Mouse (Mus musculus): Measurements from ENCODE around the gene Dapp1. TPM values are rescaled to one million over a fixed set of nuclear protein-coding genes. Genes with fewer than 3 reads are reported as not detected.

The Dapp1 gene
- polyA plus RNA-seq, 1 experiment from 2014 or later, result 3.5 TPM

GRCm38 (mm10) chr3:137950191-137950885 lies 31.0 kb downstream of the Dapp1 start:
- no peak overlapping the region for H3K4me3 ChIP-seq
- no peaks in the 10 kb centered on the region for H3K27me3 ChIP-seq (ENCODE audit: poor library complexity, severe bottlenecking)
- no peak overlapping the region for H3K27ac ChIP-seq
- no peaks in the 10 kb centered on the region for H3K36me3 ChIP-seq (replicated peaks)
- no peaks in the 10 kb centered on the region for H3K9me3 ChIP-seq
- WGBS, result 88% methylated on average over 10 of the region's 10 CpGs
- no peak for DNase-seq (ENCODE audit: extremely low spot score, low spot score)
- peaks cover 28% of the 10 kb centered on the region for H3K4me1 ChIP-seq

GRCm38 (mm10) chr3:137947525-137947924 lies 33.8 kb downstream of the Dapp1 start:
- no peaks in the 10 kb centered on the region for H3K36me3 ChIP-seq (replicated peaks)
- 83% methylated on average over 4 of the region's 4 CpGs for WGBS
- DNase-seq (ENCODE audit: extremely low spot score, low spot score), result no peak
- no peak overlapping the region for H3K27ac ChIP-seq
- no peak overlapping the region for H3K4me3 ChIP-seq
- H3K4me1 ChIP-seq, result peaks cover 14% of the 10 kb centered on the region
- H3K9me3 ChIP-seq, result no peaks in the 10 kb centered on the region
- no peaks in the 10 kb centered on the region for H3K27me3 ChIP-seq (ENCODE audit: poor library complexity, severe bottlenecking)

GRCm38 (mm10) chr3:137946827-137947226 lies 34.5 kb downstream of the Dapp1 start:
- Histone ChIP-seq H3K9me3 (no peaks in the 10 kb centered on the region), H3K27me3 (ENCODE audit: poor library complexity, severe bottlenecking) (no peaks in the 10 kb centered on the region), H3K36me3 (replicated peaks) (no peaks in the 10 kb centered on the region), H3K27ac (no peak overlapping the region), H3K4me3 (no peak overlapping the region), H3K4me1 (peaks cover 7% of the 10 kb centered on the region)
- no peak for DNase-seq (ENCODE audit: extremely low spot score, low spot score)
- WGBS, result 91% methylated on average over 3 of the region's 3 CpGs

DNA sequence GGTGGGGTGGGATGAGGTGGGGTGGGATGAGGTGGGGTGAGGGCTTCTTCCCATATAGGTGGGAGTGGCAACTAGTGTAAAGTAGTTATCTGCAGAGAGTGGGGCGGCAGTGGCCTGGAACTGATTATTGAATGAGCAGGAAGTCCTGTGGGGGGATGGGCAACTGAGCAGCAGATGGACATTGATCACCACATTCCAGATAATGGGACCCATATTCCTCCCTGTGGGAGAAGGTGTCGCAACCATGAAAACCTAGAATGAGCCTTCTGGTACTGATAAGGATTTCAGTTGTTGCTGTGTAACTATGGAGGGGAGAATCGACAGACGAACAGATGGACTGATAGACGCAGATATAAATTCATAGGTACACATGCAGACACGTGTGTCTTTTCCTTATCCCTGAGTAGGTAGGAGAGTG lies 37.6 kb downstream of the Dapp1 start:
- 74% methylated on average over 6 of the region's 6 CpGs for WGBS

DNA sequence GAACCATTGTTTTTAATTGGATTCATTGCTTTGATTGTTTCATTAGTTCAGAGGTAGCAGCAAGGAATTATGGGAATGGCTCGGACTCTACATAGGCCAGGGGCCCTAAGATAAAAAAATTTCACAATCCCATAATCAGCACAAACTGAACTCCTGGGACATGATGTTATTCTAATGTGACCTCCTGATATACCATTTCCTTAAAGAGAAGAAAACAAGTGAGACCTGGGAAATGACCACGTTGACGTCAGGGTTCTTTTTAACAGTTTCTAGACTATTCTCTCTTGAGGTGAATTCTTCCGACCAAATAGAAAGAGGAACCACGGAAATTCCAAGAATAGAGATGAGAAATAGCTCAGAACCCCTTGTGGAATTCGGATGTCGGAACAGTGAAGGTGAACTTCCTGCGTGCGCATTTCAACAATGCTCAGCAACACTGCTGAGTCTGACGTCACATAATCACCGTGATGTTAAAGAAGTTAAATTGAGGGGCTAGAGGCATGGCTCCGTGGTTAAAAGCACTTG lies 39.2 kb downstream of the Dapp1 start:
- Histone ChIP-seq H3K4me3 (no peak overlapping the region), H3K27me3 (ENCODE audit: poor library complexity, severe bottlenecking) (no peaks in the 10 kb centered on the region), H3K27ac (no peak overlapping the region), H3K4me1 (peaks cover 9% of the 10 kb centered on the region), H3K36me3 (replicated peaks) (no peaks in the 10 kb centered on the region), H3K9me3 (no peaks in the 10 kb centered on the region)
- WGBS, result 89% methylated on average over 12 of the region's 12 CpGs
- DNase-seq (ENCODE audit: extremely low spot score, low spot score), result no peak

More for the DNA sequence above, 37.6 kb downstream of the Dapp1 start:
- Histone ChIP-seq H3K27ac (no peak overlapping the region), H3K4me1 (peaks cover 6% of the 10 kb centered on the region), H3K9me3 (no peaks in the 10 kb centered on the region), H3K27me3 (ENCODE audit: poor library complexity, severe bottlenecking) (no peaks in the 10 kb centered on the region), H3K4me3 (no peak overlapping the region), H3K36me3 (replicated peaks) (no peaks in the 10 kb centered on the region)
- no peak for DNase-seq (ENCODE audit: extremely low spot score, low spot score)

DNA sequence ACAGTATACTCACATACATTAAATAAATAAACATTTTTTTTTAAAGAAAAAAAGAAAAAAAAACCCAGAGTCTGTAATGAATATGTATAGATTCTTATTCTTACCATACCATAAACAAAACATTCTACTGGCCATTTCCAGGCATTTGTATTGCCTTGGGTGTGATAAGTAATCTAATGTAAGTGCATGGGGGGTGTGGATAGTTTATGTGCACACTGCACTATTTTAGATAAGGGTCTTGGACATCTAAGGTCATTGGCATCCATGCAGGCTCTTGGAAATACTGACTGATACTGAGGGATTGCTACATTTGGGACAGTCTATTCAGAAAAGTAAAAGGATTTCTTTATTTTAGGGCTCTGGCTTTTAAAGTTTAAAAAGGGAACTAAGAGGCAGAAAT lies 39.8 kb downstream of the Dapp1 start:
- Histone ChIP-seq H3K36me3 (replicated peaks) (no peaks in the 10 kb centered on the region), H3K4me3 (no peak overlapping the region), H3K9me3 (no peaks in the 10 kb centered on the region), H3K27ac (no peak overlapping the region), H3K4me1 (peaks cover 14% of the 10 kb centered on the region), H3K27me3 (ENCODE audit: poor library complexity, severe bottlenecking) (no peaks in the 10 kb centered on the region)
- no peak for DNase-seq (ENCODE audit: extremely low spot score, low spot score)

- 82% methylated on average over 4 of the region's 4 CpGs for whole genome bisulfite sequencing
Observed at GRCm38 (mm10) chr3:137940757-137941156, 40.6 kb downstream of the Dapp1 start.

DNA sequence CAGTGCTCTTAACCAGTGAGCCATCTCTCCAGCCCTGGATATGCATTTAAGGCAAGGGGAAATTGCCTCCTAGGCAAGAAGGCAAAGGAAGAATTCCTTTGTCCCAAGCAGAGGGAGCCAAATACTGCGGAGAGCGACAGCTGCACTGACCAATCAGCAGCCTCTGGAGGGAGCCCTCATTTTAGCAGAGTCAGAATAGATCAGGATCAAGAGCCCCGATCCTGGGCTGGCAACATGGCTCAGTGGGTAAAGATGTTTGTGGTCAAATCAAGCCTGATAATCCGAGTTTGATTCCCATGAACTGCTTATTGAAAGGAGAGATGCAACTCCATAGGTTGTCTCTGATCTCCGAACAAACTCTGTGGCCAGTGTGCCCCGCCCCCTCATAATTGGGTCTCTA lies 42.7 kb downstream of the Dapp1 start:
- H3K9me3 ChIP-seq, result no peaks in the 10 kb centered on the region; the same call in 1 of the 2 replicates
- no peaks in the 10 kb centered on the region for H3K36me3 ChIP-seq (replicated peaks)
- H3K4me3 ChIP-seq, result peak overlapping the region; percentile 26; the same call in 1 of the 2 replicates
- H3K27ac ChIP-seq, result 0 out of 2 replicates have a peak overlapping the region, but pooled peaks have one; percentile 22
- peak; percentile 49 for DNase-seq (ENCODE audit: extremely low spot score, low spot score)
- H3K4me1 ChIP-seq, result peaks cover 26% of the 10 kb centered on the region
- H3K27me3 ChIP-seq (ENCODE audit: poor library complexity, severe bottlenecking), result no peaks in the 10 kb centered on the region
- 40% methylated on average over 6 of the region's 6 CpGs for WGBS

More at GRCm38 (mm10) chr3:137940757-137941156, 40.6 kb downstream of the Dapp1 start:
- peaks cover 22% of the 10 kb centered on the region for H3K4me1 ChIP-seq
- no peaks in the 10 kb centered on the region for H3K9me3 ChIP-seq
- no peak overlapping the region for H3K4me3 ChIP-seq
- DNase-seq (ENCODE audit: extremely low spot score, low spot score), result no peak
- no peaks in the 10 kb centered on the region for H3K36me3 ChIP-seq (replicated peaks)
- H3K27me3 ChIP-seq (ENCODE audit: poor library complexity, severe bottlenecking), result no peaks in the 10 kb centered on the region
- no peak overlapping the region for H3K27ac ChIP-seq

DNA sequence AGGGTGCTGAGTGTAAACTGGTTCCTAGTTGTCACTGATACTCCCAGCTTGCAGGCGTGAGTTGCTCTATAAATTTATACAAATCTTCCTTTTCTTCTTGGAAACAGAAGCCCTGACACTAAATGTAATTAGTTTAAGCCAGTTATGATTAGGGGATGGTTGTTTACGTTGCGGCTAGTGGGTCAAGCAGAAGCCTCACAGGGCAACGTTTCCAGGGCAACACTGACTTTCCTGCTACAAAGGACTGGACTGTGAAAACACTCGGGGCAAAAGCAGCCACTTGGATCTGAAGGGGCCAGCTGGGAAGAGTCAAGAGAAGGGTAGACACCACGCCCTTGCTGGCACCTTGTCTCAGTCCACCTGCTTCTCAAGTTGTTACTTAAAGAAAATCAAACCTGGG lies 44.8 kb downstream of the Dapp1 start:
- WGBS, result 43% methylated on average over 6 of the region's 6 CpGs
- Histone ChIP-seq H3K27ac (no peak overlapping the region), H3K4me1 (peaks cover 23% of the 10 kb centered on the region), H3K9me3 (no peaks in the 10 kb centered on the region; the same call in 1 of the 2 replicates), H3K27me3 (ENCODE audit: poor library complexity, severe bottlenecking) (no peaks in the 10 kb centered on the region), H3K36me3 (replicated peaks) (peaks cover 2% of the 10 kb centered on the region; the same call in 1 of the 2 replicates), H3K4me3 (no peak overlapping the region)
- DNase-seq (ENCODE audit: extremely low spot score, low spot score), result no peak

DNA sequence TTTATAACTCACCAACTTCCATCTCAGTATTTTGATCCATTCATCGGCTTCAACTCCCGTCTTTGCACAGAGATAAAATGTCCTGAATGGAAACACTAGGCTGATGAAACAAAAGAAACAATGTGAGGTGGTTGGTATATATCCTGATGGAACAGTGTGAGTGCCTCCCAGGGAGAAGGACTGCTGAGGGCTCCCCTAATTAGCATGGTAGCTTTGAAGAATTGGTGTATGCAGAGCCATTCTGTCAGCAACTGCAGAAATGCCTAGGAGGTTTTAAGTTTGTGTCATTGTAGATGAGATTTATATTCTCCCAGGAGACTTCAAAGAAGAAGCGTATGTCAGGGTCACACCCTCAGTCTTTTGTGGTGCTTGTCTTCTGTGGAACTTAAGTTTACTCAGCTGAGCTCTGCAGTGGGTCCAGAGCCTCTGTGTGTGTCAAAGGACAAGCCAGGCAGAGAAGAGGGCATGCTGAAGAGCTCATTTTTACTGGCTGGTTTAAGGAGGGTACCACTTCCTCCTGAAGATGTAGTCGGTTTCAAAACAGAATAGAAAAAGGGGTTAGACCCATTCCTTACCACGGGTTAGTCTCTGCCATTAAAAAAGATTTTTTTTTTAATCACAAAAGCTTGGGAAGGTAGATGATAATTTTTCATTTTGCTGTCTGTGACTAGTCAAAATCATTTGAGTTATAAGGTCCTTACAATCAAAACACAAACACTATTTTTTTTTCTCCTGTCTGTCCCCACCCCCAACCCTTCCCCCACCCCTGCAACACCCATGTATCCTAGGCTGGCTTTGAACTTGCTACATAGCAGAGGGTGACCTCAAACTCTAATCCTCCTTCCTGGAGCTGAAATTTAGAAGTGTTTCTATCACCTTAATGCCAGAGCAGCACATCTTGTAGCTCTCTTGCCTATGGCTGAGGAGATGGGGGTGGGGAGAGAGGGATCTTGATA lies 45.5 kb downstream of the Dapp1 start:
- Histone ChIP-seq H3K4me3 (no peak overlapping the region), H3K36me3 (replicated peaks) (peaks cover 6% of the 10 kb centered on the region; the same call in 1 of the 2 replicates), H3K4me1 (peaks cover 23% of the 10 kb centered on the region), H3K27me3 (ENCODE audit: poor library complexity, severe bottlenecking) (no peaks in the 10 kb centered on the region), H3K27ac (no peak overlapping the region), H3K9me3 (no peaks in the 10 kb centered on the region; the same call in 1 of the 2 replicates)
- 56% methylated on average over 5 of the region's 5 CpGs for WGBS
- DNase-seq (ENCODE audit: extremely low spot score, low spot score), result no peak

- Histone ChIP-seq H3K27ac (no peak overlapping the region), H3K36me3 (replicated peaks) (peaks cover 12% of the 10 kb centered on the region), H3K27me3 (ENCODE audit: poor library complexity, severe bottlenecking) (no peaks in the 10 kb centered on the region), H3K4me3 (no peak overlapping the region), H3K4me1 (peaks cover 23% of the 10 kb centered on the region), H3K9me3 (no peaks in the 10 kb centered on the region; the same call in 1 of the 2 replicates)
- 91% methylated on average over 3 of the region's 3 CpGs for WGBS
- no peak for DNase-seq (ENCODE audit: extremely low spot score, low spot score)
Observed at GRCm38 (mm10) chr3:137933986-137934385, 47.4 kb downstream of the Dapp1 start.

DNA sequence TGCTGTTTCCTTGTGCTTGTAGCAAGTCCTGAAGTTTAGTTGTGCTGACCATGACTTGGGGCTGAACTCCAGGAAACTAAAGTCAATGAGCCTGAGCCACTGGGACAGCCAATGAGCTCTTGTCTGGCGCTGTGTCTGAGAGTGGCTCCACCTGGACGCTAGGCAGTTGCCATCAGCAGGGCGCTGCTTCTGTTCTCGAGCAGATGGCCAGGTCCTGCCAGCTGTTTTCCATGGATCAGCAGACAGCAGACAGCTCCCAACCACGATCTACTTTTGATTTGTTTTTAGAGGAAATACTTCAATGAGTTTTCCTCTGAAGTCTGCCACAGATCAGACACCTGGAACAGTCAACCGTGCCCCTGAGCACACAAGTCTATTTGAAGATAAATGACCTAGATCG lies 48.6 kb downstream of the Dapp1 start:
- H3K36me3 ChIP-seq (replicated peaks), result peaks cover 22% of the 10 kb centered on the region
- WGBS, result 87% methylated on average over 7 of the region's 7 CpGs
- H3K4me3 ChIP-seq, result no peak overlapping the region
- peaks cover 19% of the 10 kb centered on the region for H3K4me1 ChIP-seq
- no peaks in the 10 kb centered on the region for H3K27me3 ChIP-seq (ENCODE audit: poor library complexity, severe bottlenecking)
- H3K9me3 ChIP-seq, result no peaks in the 10 kb centered on the region; the same call in 1 of the 2 replicates
- H3K27ac ChIP-seq, result no peak overlapping the region
- no peak for DNase-seq (ENCODE audit: extremely low spot score, low spot score)

All from forebrain, embryonic 10.5 days (tissue).